ENCODE assay signal across 8 mouse cellular contexts in genomic region chr5:65106876-65107772, GRCm38 (mm10). TPM values are rescaled to one million over a fixed set of nuclear protein-coding genes. Genes with fewer than 3 reads are reported as not detected.
A peak's percentile ranks its signal among the peaks of the same experiment; 100 is the strongest.
DNase-seq lines count a peak whose midpoint lies in the region; ATAC-seq and TF ChIP-seq lines count a peak whose summit lies in the region.

TSS of gene Klhl5 (plus strand) at chr5:65107539.

- TF ChIP-seq POLR2A in cortical plate, adult 2 months (IDR thresholded peaks at IDR 0.05; ENCODE audit: extremely low read depth, insufficient read depth, low read length) = no peak; the same call in 1 of the 2 replicates

- 0 out of 2 replicates have a peak, but pooled peaks cover 2% of the 10 kb centered on the region for H3K4me1 ChIP-seq in cortical plate, adult 2 months (ENCODE audit: control insufficient read depth, insufficient read depth, low read length)

- H3K4me3 ChIP-seq in cortical plate, adult 2 months (ENCODE audit: insufficient read depth, low read length) = peak within 1 kb of the TSS; percentile 37

- H3K27ac ChIP-seq in cortical plate, adult 2 months (ENCODE audit: insufficient read depth, low read length) = no peak within 1 kb of the TSS

- peak; percentile 94 for DNase-seq in gastrocnemius, postnatal 10 days
- DNase-seq in induced T-regulatory cell, adult 2 months (ENCODE audit: low read depth) = peak; percentile 90
- DNase-seq in left cerebral cortex, adult 8-10 months (ENCODE audit: low spot score in 2 of 2) = peak; percentile 63 to 72
- DNase-seq in right cerebral cortex, adult 2 months (ENCODE audit: low spot score in 2 of 2) = peak; percentile 75 to 76
- DNase-seq in urinary bladder, postnatal 10 days (ENCODE audit: low spot score) = peak; percentile 73

- ATAC-seq in activated CD4-positive, CD25-positive, alpha-beta regulatory T cell, adult 4 months = peak; percentile 54
- peak; percentile 79 for ATAC-seq in megakaryocyte, adult 5-6 weeks (ENCODE audit: poor library complexity, severe bottlenecking)

- no peak for TF ChIP-seq CTCF in cortical plate, adult 2 months (IDR thresholded peaks at IDR 0.05; ENCODE audit: extremely low read depth, insufficient read depth, low read length)

RNA-seq across cellular contexts. Expression of gene Klhl5, which starts in this region (rescaled TPM):
- 1 to 10 TPM; 5.0 to 9.7 TPM for polyA plus RNA-seq in activated CD4-positive, CD25-positive, alpha-beta regulatory T cell, adult 4 months (2017; shearing (Covaris generic))
- 46.9 and 49.1 TPM in 2 replicates for polyA plus RNA-seq in cortical plate, adult 2 months (2012; rRNA removed)
- 10 to 100 TPM; 12.1 to 15.1 TPM for total RNA-seq in gastrocnemius, postnatal 10 days (2021)
- total RNA-seq in left cerebral cortex, adult 8-10 months (2022) = 10 to 100 TPM; 38.4 to 43.1 (median 40.7) TPM
- total RNA-seq in megakaryocyte, adult 5-6 weeks (2015) = 63.3 and 74.9 TPM in 2 replicates
- total RNA-seq in megakaryocyte, adult 5-6 weeks (2017) = 47.5 and 50.7 TPM in 2 replicates
